Comparison of ENCODE assay signal across 36 mouse cellular contexts in the genomic region with DNA sequence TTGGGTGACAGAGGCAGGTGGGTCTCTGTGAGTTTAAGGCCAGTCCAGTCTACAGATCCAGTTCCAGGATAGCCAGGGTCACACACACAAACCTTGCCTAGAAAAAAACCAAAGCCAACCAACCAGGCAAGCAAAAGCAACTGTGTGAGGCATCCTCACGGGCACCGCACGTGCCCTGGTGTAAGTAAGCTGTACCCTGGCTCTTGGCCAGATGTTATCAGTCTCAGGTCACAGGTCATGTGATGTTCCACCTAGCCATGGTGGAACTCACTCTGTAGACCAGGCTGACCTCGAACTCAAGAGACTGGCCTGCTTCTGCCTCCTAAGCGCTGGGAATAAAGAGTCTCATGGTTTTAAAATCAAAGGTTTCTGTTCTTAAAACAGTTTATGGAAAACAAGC. TPM values are rescaled to one million over a fixed set of nuclear protein-coding genes. Genes with fewer than 3 reads are reported as not detected.
"Had no signal": no experiment of that assay in that cellular context is flagged by ENCODE, and none has a peak within 500 bp of the region (broad histone marks: within the 10 kb centered on the region; RNA-seq: fewer than 3 reads in every experiment).

No protein-coding gene starts in this region.

- H3K4me2 ChIP-seq: heart, embryonic 12.5 days; hindbrain, embryonic 12.5 days; hindbrain, embryonic 14.5 days; kidney, embryonic 15.5 days; limb, embryonic 13.5 days; limb, embryonic 15.5 days; liver, embryonic 13.5 days; liver, embryonic 15.5 days had no signal

- H3K27ac ChIP-seq: heart, embryonic 10.5 days; hindbrain, embryonic 10.5 days; hindbrain, embryonic 12.5 days; hindbrain, embryonic 14.5 days; kidney, embryonic 15.5 days; kidney, postnatal 0 days; limb, embryonic 13.5 days; limb, embryonic 15.5 days; liver, embryonic 13.5 days; liver, embryonic 15.5 days had no signal

- H3K9ac ChIP-seq: heart, embryonic 12.5 days; hindbrain, embryonic 12.5 days; hindbrain, embryonic 14.5 days; kidney, embryonic 15.5 days; limb, embryonic 13.5 days; limb, embryonic 15.5 days; liver, embryonic 13.5 days; liver, embryonic 15.5 days had no signal

- H3K9me3 ChIP-seq: heart, embryonic 10.5 days; heart, embryonic 12.5 days; hindbrain, embryonic 10.5 days; hindbrain, embryonic 12.5 days; kidney, embryonic 15.5 days; limb, embryonic 13.5 days; limb, embryonic 15.5 days; liver, embryonic 13.5 days; liver, embryonic 15.5 days had no signal

- H3K4me3 ChIP-seq: gastrocnemius, adult 2 months; heart, embryonic 10.5 days; heart, embryonic 12.5 days; hindbrain, embryonic 10.5 days; hindbrain, embryonic 12.5 days; kidney, embryonic 15.5 days; limb, embryonic 13.5 days; limb, embryonic 15.5 days; liver, embryonic 13.5 days; liver, embryonic 15.5 days had no signal

- H3K27me3 ChIP-seq: hindbrain, embryonic 12.5 days; kidney, embryonic 15.5 days; limb, embryonic 13.5 days; limb, embryonic 15.5 days; liver, embryonic 13.5 days; liver, embryonic 15.5 days had no signal

- H3K36me3 ChIP-seq: heart, embryonic 12.5 days; hindbrain, embryonic 12.5 days; liver, embryonic 15.5 days had no signal

- ATAC-seq: hindbrain, embryonic 16.5 days; inflammation-experienced regulatory T-cells, adult 6 months had no signal

- DNase-seq: gastrocnemius, postnatal 25 days; layer of hippocampus, postnatal 36 days; liver, embryonic 13.5 days had no signal

RNA-seq across cellular contexts. Expression of a gene that starts 6.8 kb away (rescaled TPM):
- total RNA-seq: gastrocnemius, adult 2 months; gastrocnemius, postnatal 10 days; gastrocnemius, postnatal 25 days; gastrocnemius, postnatal 4 days; granulocyte monocyte progenitor cell, adult 5-6 weeks; heart, adult 18-20 months; heart, adult 8-10 months; heart, postnatal 10 days; heart, postnatal 25 days; heart, postnatal 4 days; layer of hippocampus, adult 18-20 months; layer of hippocampus, postnatal 14 days; layer of hippocampus, postnatal 36 days; left cerebral cortex, adult 18-20 months; left cerebral cortex, adult 8-10 months; left cerebral cortex, postnatal 10 days; left cerebral cortex, postnatal 25 days; left cerebral cortex, postnatal 4 days had no signal
- polyA plus RNA-seq: frontal cortex, adult 2 months; heart, embryonic 10.5 days; heart, embryonic 12.5 days; heart, embryonic 14.5 days; heart, embryonic 16.5 days; hindbrain, embryonic 10.5 days; hindbrain, embryonic 14.5 days; hindbrain, embryonic 16.5 days; inflammation-experienced regulatory T-cells, adult 6 months; kidney, adult 2 months; kidney, postnatal 0 days; limb, embryonic 11.5 days; liver, embryonic 13.5 days; liver, embryonic 15.5 days had no signal

RNA-seq across cellular contexts. Expression of a gene that starts 45.8 kb away (rescaled TPM):
- total RNA-seq: left cerebral cortex, postnatal 4 days had no signal
- polyA plus RNA-seq: inflammation-experienced regulatory T-cells, adult 6 months had no signal
